Comparison of ENCODE assay signal across 24 mouse cellular contexts in the genomic region with DNA sequence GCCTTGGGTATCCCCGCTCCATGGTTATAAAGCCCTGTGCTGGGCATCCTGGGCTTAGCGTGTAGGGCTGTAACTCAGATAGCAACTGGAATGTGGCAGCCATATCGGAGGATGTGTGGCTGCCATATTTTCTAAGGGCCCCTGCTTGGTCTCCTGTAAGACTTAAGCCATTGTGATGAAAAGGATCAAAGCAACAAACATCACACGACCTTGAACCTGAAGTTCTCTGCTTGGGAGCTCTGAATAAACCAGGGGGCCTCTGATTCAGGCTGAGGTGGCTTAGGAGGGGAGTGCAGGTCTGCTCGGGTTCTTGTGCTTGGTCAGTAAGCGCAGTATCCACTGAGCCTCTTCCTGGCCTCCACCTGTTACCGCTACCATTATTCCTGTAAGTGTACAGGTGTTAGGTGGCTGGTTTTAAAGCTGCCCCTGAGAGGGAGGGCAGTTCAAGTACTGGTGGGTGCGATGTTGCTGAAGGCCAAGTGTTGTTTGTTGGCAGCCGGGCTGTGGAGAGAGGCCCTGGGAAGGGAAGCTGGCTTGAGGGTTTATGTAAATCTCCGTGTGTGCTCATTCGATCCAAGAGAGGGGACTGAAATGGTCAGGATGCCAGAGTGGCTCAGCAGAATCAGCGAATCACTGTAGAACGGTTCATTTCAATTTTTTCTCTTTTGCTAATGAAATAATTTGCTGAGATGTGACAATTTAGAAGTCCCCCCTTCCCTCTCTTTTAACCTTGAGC.
A peak's percentile ranks its signal among the peaks of the same experiment; 100 is the strongest.
DNase-seq lines count a peak whose midpoint lies in the region; ATAC-seq and TF ChIP-seq lines count a peak whose summit lies in the region.
"Had no signal": no experiment of that assay in that cellular context is flagged by ENCODE, and none has a peak within 500 bp of the region (broad histone marks: within the 10 kb centered on the region; RNA-seq: fewer than 3 reads in every experiment).

No protein-coding gene starts in this region.

- peaks cover 21% of the 10 kb centered on the region for H3K4me1 ChIP-seq in forebrain, embryonic 16.5 days (replicated peaks; ENCODE audit: control insufficient read depth, insufficient read depth, low read length)
- peaks cover 45% of the 10 kb centered on the region for H3K4me1 ChIP-seq in forebrain, embryonic 10.5 days
- no peaks in the 10 kb centered on the region for H3K4me1 ChIP-seq in lung, postnatal 0 days (ENCODE audit: insufficient read depth, low read depth, low read length)

- no peak overlapping the region for H3K27ac ChIP-seq in forebrain, embryonic 16.5 days (ENCODE audit: low read length)
- H3K27ac ChIP-seq in forebrain, embryonic 10.5 days, result no peak overlapping the region
- H3K27ac ChIP-seq in lung, postnatal 0 days (ENCODE audit: low read length), result no peak overlapping the region
- H3K27ac ChIP-seq: embryonic facial prominence, embryonic 12.5 days; heart, adult 2 months; heart, embryonic 13.5 days; left cerebral cortex, adult 2 months; limb, embryonic 13.5 days; lung, embryonic 15.5 days had no signal

- no peak overlapping the region for H3K9ac ChIP-seq in forebrain, embryonic 16.5 days (replicated peaks; ENCODE audit: low read depth, low read length)
- no peak overlapping the region for H3K9ac ChIP-seq in lung, postnatal 0 days (replicated peaks; ENCODE audit: low read depth)
- H3K9ac ChIP-seq: embryonic facial prominence, embryonic 12.5 days; heart, embryonic 13.5 days; limb, embryonic 13.5 days; lung, embryonic 15.5 days had no signal

- no peaks in the 10 kb centered on the region for H3K36me3 ChIP-seq in forebrain, embryonic 16.5 days (ENCODE audit: control insufficient read depth, insufficient read depth)
- no peaks in the 10 kb centered on the region for H3K36me3 ChIP-seq in forebrain, embryonic 10.5 days (replicated peaks)
- H3K36me3 ChIP-seq in lung, postnatal 0 days (ENCODE audit: insufficient read depth, low read length), result no peaks in the 10 kb centered on the region
- H3K36me3 ChIP-seq: embryonic facial prominence, embryonic 12.5 days; G1E; heart, embryonic 13.5 days; limb, embryonic 13.5 days; lung, embryonic 15.5 days had no signal

- no peak overlapping the region for H3K4me2 ChIP-seq in forebrain, embryonic 16.5 days (ENCODE audit: low read length)
- no peak overlapping the region for H3K4me2 ChIP-seq in lung, postnatal 0 days (replicated peaks; ENCODE audit: low read depth, low read length)
- H3K4me2 ChIP-seq: embryonic facial prominence, embryonic 12.5 days; heart, embryonic 13.5 days; limb, embryonic 13.5 days; liver, embryonic 11.5 days; lung, embryonic 15.5 days had no signal

- no peak for TF ChIP-seq EP300 in lung, postnatal 0 days (IDR thresholded peaks at IDR 0.05)

- no peak overlapping the region for H3K4me3 ChIP-seq in forebrain, embryonic 16.5 days (replicated peaks; ENCODE audit: low read length)
- no peak overlapping the region for H3K4me3 ChIP-seq in forebrain, embryonic 10.5 days
- H3K4me3 ChIP-seq in lung, postnatal 0 days (ENCODE audit: low read depth, low read length), result no peak overlapping the region
- H3K4me3 ChIP-seq: embryonic facial prominence, embryonic 12.5 days; heart, adult 2 months; heart, embryonic 13.5 days; left cerebral cortex, adult 2 months; limb, embryonic 13.5 days; lung, embryonic 15.5 days had no signal

- WGBS in forebrain, embryonic 16.5 days, result 75% methylated on average over 13 of the region's 13 CpGs
- WGBS in forebrain, embryonic 10.5 days, result 89% methylated on average over 13 of the region's 13 CpGs
- WGBS in lung, postnatal 0 days, result 68% methylated on average over 13 of the region's 13 CpGs

- peak; percentile 52 for ATAC-seq in forebrain, embryonic 16.5 days
- peak; percentile 39; the same call in 1 of the 2 replicates for ATAC-seq in lung, postnatal 0 days
- ATAC-seq: CD4-positive, CD25-positive, alpha-beta regulatory T cell, adult 4 months; midbrain, embryonic 16.5 days had no signal

- no peak for TF ChIP-seq CTCF in lung, postnatal 0 days (IDR thresholded peaks at IDR 0.05)

- H3K27me3 ChIP-seq in forebrain, embryonic 16.5 days (replicated peaks; ENCODE audit: control insufficient read depth, insufficient read depth, low read length), result no peaks in the 10 kb centered on the region
- peaks cover 29% of the 10 kb centered on the region for H3K27me3 ChIP-seq in forebrain, embryonic 10.5 days (ENCODE audit: poor library complexity, severe bottlenecking)
- H3K27me3 ChIP-seq in lung, postnatal 0 days (replicated peaks; ENCODE audit: insufficient read depth, low read length), result no peaks in the 10 kb centered on the region
- H3K27me3 ChIP-seq: embryonic facial prominence, embryonic 12.5 days; heart, embryonic 13.5 days; limb, embryonic 13.5 days; lung, embryonic 15.5 days had no signal

- H3K9me3 ChIP-seq in forebrain, embryonic 16.5 days (ENCODE audit: control insufficient read depth, low read length), result no peaks in the 10 kb centered on the region
- no peaks in the 10 kb centered on the region for H3K9me3 ChIP-seq in forebrain, embryonic 10.5 days
- no peaks in the 10 kb centered on the region for H3K9me3 ChIP-seq in lung, postnatal 0 days (ENCODE audit: low read length)
- H3K9me3 ChIP-seq: embryonic facial prominence, embryonic 12.5 days; limb, embryonic 13.5 days; lung, embryonic 15.5 days had no signal

- no peak for DNase-seq in forebrain, embryonic 10.5 days (ENCODE audit: extremely low spot score, low spot score)
- DNase-seq in lung, postnatal 0 days (ENCODE audit: low spot score), result no peak
- DNase-seq in lung, postnatal 14 days, result no peak
- DNase-seq in ES-CJ7 (ENCODE audit: low read depth, low spot score) (peak; percentile 82), ZHBTc4 (ENCODE audit: low read depth, low spot score) (peak; percentile 84)
- no peak for DNase-seq in adrenal gland, adult 2 months
- DNase-seq: adrenal gland, postnatal 36 days; cerebellum, adult 2 months; cerebellum, postnatal 36 days; heart, adult 2 months; kidney, adult 11 months; right cerebral cortex, postnatal 25 days; thymus, adult 2 months; thymus, postnatal 36 days had no signal

Comparison
In these comparisons a context has a peak if more than half of its experiments do, and no peak if none do; other contexts are left out.
1. DNase-seq: peak in ES-CJ7 (single experiment) and ZHBTc4 (single experiment); none in forebrain, embryonic 10.5 days (single experiment), lung, postnatal 0 days (single experiment), lung, postnatal 14 days (single experiment) and adrenal gland, adult 2 months (single experiment).